Mouse (Mus musculus) thymus, postnatal 4 days (tissue): Measurements from ENCODE around the gene Tmem217.
"Not testable (repeated sequence)": the region's sequence is repeated elsewhere in the genome, so short reads cannot be mapped to it uniquely, and the experiment has no call there.

Experiments used
- DNase-seq: peaks from one replicate; pipeline ENCODE4 v3.0.0; 2021

Tmem217 gene

GRCm38 (mm10) chr17:29502005-29502668 is 50.0 kb downstream of the Tmem217 start:
- DNase-seq = no peak

- no peak for DNase-seq
Observed at GRCm38 (mm10) chr17:29500802-29501469, 51.2 kb downstream of the Tmem217 start.

GRCm38 (mm10) chr17:29500243-29500740 is 51.9 kb downstream of the Tmem217 start:
- no peak for DNase-seq

- no peak for DNase-seq
Observed at GRCm38 (mm10) chr17:29499511-29499910, 52.7 kb downstream of the Tmem217 start.

- DNase-seq = not testable (repeated sequence)
Observed at GRCm38 (mm10) chr17:29498952-29499351, 53.2 kb downstream of the Tmem217 start.

- no peak for DNase-seq
Observed at GRCm38 (mm10) chr17:29498028-29498427, 54.2 kb downstream of the Tmem217 start.

- not testable (repeated sequence) for DNase-seq
Observed at GRCm38 (mm10) chr17:29497481-29497880, 54.7 kb downstream of the Tmem217 start.

GRCm38 (mm10) chr17:29497071-29497354 is 55.2 kb downstream of the Tmem217 start:
- DNase-seq = no peak

- no peak for DNase-seq
Observed at GRCm38 (mm10) chr17:29496211-29497070, 55.7 kb downstream of the Tmem217 start.

- DNase-seq = peak; percentile 58
Observed at GRCm38 (mm10) chr17:29494732-29495076, 57.5 kb downstream of the Tmem217 start.

- no peak for DNase-seq
Observed at GRCm38 (mm10) chr17:29494062-29494731, 58.0 kb downstream of the Tmem217 start.

GRCm38 (mm10) chr17:29493461-29493980 is 58.7 kb downstream of the Tmem217 start:
- DNase-seq = peak; percentile 49

GRCm38 (mm10) chr17:29492269-29493191 is 59.7 kb downstream of the Tmem217 start:
- DNase-seq = peak; percentile 80

- peak; percentile 65 for DNase-seq
Observed at GRCm38 (mm10) chr17:29491591-29492268, 60.5 kb downstream of the Tmem217 start.

- peak; percentile 80 for DNase-seq
Observed at GRCm38 (mm10) chr17:29490713-29491581, 61.2 kb downstream of the Tmem217 start, which contains the start of gene Pim1. Pim1 (plus strand) TSS chr17:29490753.

GRCm38 (mm10) chr17:29489971-29490712 is 62.0 kb downstream of the Tmem217 start:
- DNase-seq = peak; percentile 99

GRCm38 (mm10) chr17:29488978-29489970 is 62.9 kb downstream of the Tmem217 start:
- no peak for DNase-seq
